In genomic region chr13:109599711-109600110, GRCm38 (mm10) we compare ENCODE assay signal across 27 mouse cellular contexts.
DNase-seq lines count a peak whose midpoint lies in the region; ATAC-seq and TF ChIP-seq lines count a peak whose summit lies in the region.
"Had no signal": no experiment of that assay in that cellular context is flagged by ENCODE, and none has a peak within 500 bp of the region (broad histone marks: within the 10 kb centered on the region; RNA-seq: fewer than 3 reads in every experiment).

No protein-coding gene starts in this region.

- no peaks in the 10 kb centered on the region for H3K36me3 ChIP-seq in kidney, adult 2 months (ENCODE audit: control insufficient read depth, insufficient read depth, low read length)
- no peaks in the 10 kb centered on the region for H3K36me3 ChIP-seq in ES-Bruce4 (ENCODE audit: control insufficient read depth, insufficient read depth, low read length, poor library complexity, severe bottlenecking)
- H3K36me3 ChIP-seq: embryonic facial prominence, embryonic 13.5 days; G1E; limb, embryonic 12.5 days; liver, embryonic 13.5 days; neural tube, embryonic 15.5 days had no signal

- ATAC-seq in Patski, result peak; percentile 86
- ATAC-seq in activated CD4-positive, CD25-positive, alpha-beta regulatory T cell, adult 4 months, result no peak
- ATAC-seq: forebrain, embryonic 16.5 days; hindbrain, embryonic 16.5 days had no signal

- no peak for TF ChIP-seq CTCF in kidney, adult 2 months (conservative IDR thresholded peaks at IDR 0.05; ENCODE audit: insufficient read depth, insufficient read length, low read depth, low read length)
- no peak for TF ChIP-seq CTCF in ES-Bruce4 (IDR thresholded peaks at IDR 0.05; ENCODE audit: low read depth, low read length)
- no peak for TF ChIP-seq CTCF in Patski (IDR thresholded peaks at IDR 0.05)

- no peak for TF ChIP-seq POLR2A in kidney, adult 2 months (IDR thresholded peaks at IDR 0.05; ENCODE audit: low read depth, low read length)
- TF ChIP-seq POLR2A in ES-Bruce4 (IDR thresholded peaks at IDR 0.05; ENCODE audit: insufficient read depth, low read length), result no peak

- POLR2A ChIA-PET in Patski (lab: Charles Lee), result interaction anchor here (1.2 kb wide), 1 partner anchor 21 kb away, joined by 3 read pairs; no protein-coding TSS in a partner anchor

- CTCF ChIA-PET in Patski (lab: Charles Lee), result interaction anchor here (1.0 kb wide), 1 partner anchor 10 kb away, joined by 4 read pairs; no protein-coding TSS in a partner anchor

- TF ChIP-seq EP300 in ES-Bruce4 (IDR thresholded peaks at IDR 0.05; ENCODE audit: insufficient read depth, low read depth, low read length), result peak; percentile 98

- in situ Hi-C loops in Patski (cut with MboI; ENCODE audit: low pct_unique_long_range_greater_than_20kb), result loop anchor here (25.0 kb wide), 1 partner anchor 313 kb away; no protein-coding TSS in a partner anchor

- 45% methylated on average over 4 of the region's 4 CpGs for WGBS in kidney, adult 2 months

- no peak overlapping the region for H3K4me3 ChIP-seq in kidney, adult 2 months (ENCODE audit: insufficient read depth, low read depth, low read length)
- no peak overlapping the region for H3K4me3 ChIP-seq in ES-Bruce4 (ENCODE audit: low read depth, low read length)
- H3K4me3 ChIP-seq: embryonic facial prominence, embryonic 13.5 days; left cerebral cortex, adult 2 months; limb, embryonic 12.5 days; liver, embryonic 13.5 days; neural tube, embryonic 15.5 days had no signal

- H3K27ac ChIP-seq in kidney, adult 2 months (ENCODE audit: insufficient read depth, low read depth, low read length), result peak overlapping the region; percentile 68
- H3K27ac ChIP-seq in ES-Bruce4 (ENCODE audit: insufficient read depth, low read length), result no peak overlapping the region
- H3K27ac ChIP-seq: embryonic facial prominence, embryonic 13.5 days; left cerebral cortex, adult 2 months; limb, embryonic 12.5 days; liver, embryonic 13.5 days; neural tube, embryonic 15.5 days had no signal

- H3K9me3 ChIP-seq in ES-Bruce4 (replicated peaks; ENCODE audit: control insufficient read depth, insufficient read depth, low read length, poor library complexity, severe bottlenecking), result no peaks in the 10 kb centered on the region
- H3K9me3 ChIP-seq: embryonic facial prominence, embryonic 13.5 days; G1E; limb, embryonic 12.5 days; liver, embryonic 13.5 days; neural tube, embryonic 15.5 days had no signal

- H3K27me3 ChIP-seq in kidney, adult 2 months (replicated peaks; ENCODE audit: control insufficient read depth, insufficient read depth, low read length), result no peaks in the 10 kb centered on the region
- H3K27me3 ChIP-seq in ES-Bruce4 (ENCODE audit: control insufficient read depth, insufficient read depth, low read length, poor library complexity, severe bottlenecking) (no peaks in the 10 kb centered on the region), Patski (no peaks in the 10 kb centered on the region)
- H3K27me3 ChIP-seq: embryonic facial prominence, embryonic 13.5 days; limb, embryonic 12.5 days; liver, embryonic 13.5 days; neural tube, embryonic 15.5 days had no signal

- H3K4me1 ChIP-seq in kidney, adult 2 months (ENCODE audit: control insufficient read depth, insufficient read depth, low read length), result peaks cover 10% of the 10 kb centered on the region; the same call in 1 of the 2 replicates
- H3K4me1 ChIP-seq in ES-Bruce4 (ENCODE audit: control insufficient read depth, insufficient read depth, low read length), result peaks cover 2% of the 10 kb centered on the region
- H3K4me1 ChIP-seq: embryonic facial prominence, embryonic 13.5 days; limb, embryonic 12.5 days; liver, embryonic 13.5 days; neural tube, embryonic 15.5 days had no signal

- DNase-seq in kidney, adult 2 months, result peak; percentile 87
- no peak for DNase-seq in kidney, postnatal 4 days
- DNase-seq in Patski (ENCODE audit: low read depth, low spot score), result peak; percentile 63
- DNase-seq in fat pad, adult 2 months (ENCODE audit: extremely low read depth, low read depth, low spot score), result peak; percentile 56
- no peak for DNase-seq in cerebellum, adult 9-11 months
- DNase-seq in layer of hippocampus, adult 18-20 months (ENCODE audit: low spot score in 2 of 2), result no peak
- DNase-seq: adrenal gland, postnatal 14 days; cerebellum, adult 11 months; cerebellum, adult 9-10 months; gastrocnemius, postnatal 10 days; heart, postnatal 14 days; liver, embryonic 13.5 days; lung, embryonic 14.5 days; lung, postnatal 14 days; midbrain, embryonic 14.5 days; retina, postnatal 1 day; right cerebral cortex, postnatal 14 days; thymus, postnatal 4 days had no signal

- H3K9ac ChIP-seq in ES-Bruce4 (ENCODE audit: low read depth, poor library complexity, severe bottlenecking), result no peak overlapping the region
- H3K9ac ChIP-seq: embryonic facial prominence, embryonic 13.5 days; limb, embryonic 12.5 days; liver, embryonic 13.5 days; lung, embryonic 14.5 days; neural tube, embryonic 15.5 days had no signal

Comparison
In these comparisons a context has a peak if more than half of its experiments do, and no peak if none do; other contexts are left out.
1. DNase-seq: peak in kidney, adult 2 months (single experiment), Patski (single experiment) and fat pad, adult 2 months (single experiment); none in kidney, postnatal 4 days (0 of 2), cerebellum, adult 9-11 months (single experiment) and layer of hippocampus, adult 18-20 months (0 of 2).